Mouse (Mus musculus) midbrain, postnatal 0 days (tissue): ENCODE measurements around the gene Prcc. TPM values are rescaled to one million over a fixed set of nuclear protein-coding genes. Genes with fewer than 3 reads are reported as not detected.

ENCODE experiments used
- ATAC-seq: fragments of 200-750 bp; cut with Nextera tagmentation; 2 replicates; pipeline ENCODE4 v1.8.0; 2017; ENCODE audit warnings: moderate number of reproducible peaks, mild to moderate bottlenecking, moderate TSS enrichment, moderate library complexity; ENCODE audit not compliant: low FRiP score
- DNase-seq: peaks from one replicate; pipeline ENCODE4 v3.0.0-alpha.2; 2015; ENCODE audit warnings: low spot score
- H3K27ac ChIP-seq: fragments of 300-500 bp; sonication (generic); 2 replicates; pipeline ENCODE4 v1.5.1; 2014; ENCODE audit warnings: low read depth, mild to moderate bottlenecking, low read length, mixed read lengths
- H3K27me3 ChIP-seq: fragments of 300-500 bp; sonication (generic); 2 replicates; pipeline ENCODE4 v1.6.1; 2014; ENCODE audit warnings: low read length, control low read depth, mixed read lengths; ENCODE audit not compliant: insufficient read depth
- H3K36me3 ChIP-seq: fragments of 300-500 bp; sonication (generic); 2 replicates; pipeline ENCODE4 v1.6.1; 2014; ENCODE audit warnings: low read length, control low read depth, mixed read lengths; ENCODE audit not compliant: insufficient read depth
- H3K4me1 ChIP-seq: fragments of 300-500 bp; sonication (generic); 2 replicates; pipeline ENCODE4 v1.6.1; 2014; ENCODE audit warnings: mild to moderate bottlenecking, control low read depth, antibody characterized with exemption, low read length, mixed read lengths; ENCODE audit not compliant: insufficient read depth
- H3K4me2 ChIP-seq: fragments of 300-500 bp; sonication (generic); 2 replicates; pipeline ENCODE4 v1.6.1; 2014; ENCODE audit warnings: low read depth, mild to moderate bottlenecking, low read length, mixed read lengths; ENCODE audit not compliant: poor library complexity, severe bottlenecking
- H3K4me3 ChIP-seq: fragments of 300-500 bp; sonication (generic); 2 replicates; pipeline ENCODE4 v1.5.1; 2014; ENCODE audit warnings: low read depth, mild to moderate bottlenecking, low read length, moderate library complexity
- H3K9ac ChIP-seq: fragments of 300-500 bp; sonication (generic); replicated peaks from 2 replicates; pipeline ENCODE4 v1.6.1; 2014; ENCODE audit warnings: mild to moderate bottlenecking, low read length, moderate library complexity, mixed read lengths; ENCODE audit not compliant: poor library complexity, severe bottlenecking
- H3K9me3 ChIP-seq: fragments of 300-500 bp; sonication (generic); 2 replicates; pipeline ENCODE4 v1.6.1; 2016; ENCODE audit warnings: low read length, control low read depth
- CTCF ChIP-seq: IDR thresholded peaks from 2 replicates; pipeline ENCODE4 v1.5.1; 2016; ENCODE audit warnings: antibody characterized with exemption, mild to moderate bottlenecking
- WGBS: fragments of 180-500 bp; shearing (Covaris S2); extraction: QIAGEN DNeasy Blood & Tissue Kit; methylation state at CpG from one replicate; pipeline ENCODE4 v1.1.7; 2014; 5-methylcytosine and 5-hydroxymethylcytosine counted together
- polyA plus RNA-seq: library from polyadenylated mRNA; unstranded; fragments of >200 nt; fragmentation: Nextera tagmentation; extraction: Ambion mirVana; gene quantifications from 2 replicates; pipeline ENCODE4 v1.2.1, GENCODE M21; 2015
- total RNA-seq: library from RNA; depleted of rRNA; stranded (reverse); fragments of >200 nt; gene quantifications from 2 replicates; pipeline ENCODE4 v1.2.3, GENCODE M21; 2014

The Prcc gene
- total and polyA plus RNA-seq, 2 experiments from 2014 or later, result 24.3 to 94.8 TPM

DNA sequence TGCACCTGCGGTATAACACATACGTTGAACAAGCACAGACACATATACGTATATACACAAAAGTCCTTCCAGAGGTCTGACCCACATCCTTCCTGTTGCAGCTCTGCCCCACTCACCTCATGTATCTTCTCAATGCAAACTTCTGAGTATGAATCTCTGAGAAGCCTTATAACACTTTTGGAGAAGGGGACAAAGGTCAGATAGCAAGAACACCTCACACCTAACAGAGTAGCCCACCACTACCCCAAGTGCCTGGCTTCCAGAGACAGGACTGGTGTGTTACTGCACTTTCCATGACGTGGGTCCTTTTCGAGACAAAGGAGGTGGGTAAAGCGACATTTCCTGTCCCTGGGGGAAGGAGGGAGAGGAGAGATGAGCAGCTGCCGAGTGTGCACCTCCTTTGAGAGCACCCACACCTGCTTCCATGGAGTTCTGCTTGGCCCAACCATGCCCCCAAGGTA, 38.7 kb downstream of the Prcc start, which contains the start of gene Sh2d2a:
Gene Sh2d2a, plus strand, starts transcription at position 106 of the 461 bp plus-strand sequence.
- H3K9ac ChIP-seq, result no peak within 1 kb of the TSS
- no peak for ATAC-seq
- 85% methylated on average over 7 of the region's 7 CpGs for WGBS
- no peaks in the 10 kb centered on the region for H3K36me3 ChIP-seq
- no peak for DNase-seq
- H3K4me3 ChIP-seq, result no peak within 1 kb of the TSS
- no peaks in the 10 kb centered on the region for H3K9me3 ChIP-seq
- H3K4me2 ChIP-seq, result no peak within 1 kb of the TSS
- no peaks in the 10 kb centered on the region for H3K4me1 ChIP-seq
- no peak within 1 kb of the TSS for H3K27ac ChIP-seq
- no peak for TF ChIP-seq CTCF
- no peaks in the 10 kb centered on the region for H3K27me3 ChIP-seq

DNA sequence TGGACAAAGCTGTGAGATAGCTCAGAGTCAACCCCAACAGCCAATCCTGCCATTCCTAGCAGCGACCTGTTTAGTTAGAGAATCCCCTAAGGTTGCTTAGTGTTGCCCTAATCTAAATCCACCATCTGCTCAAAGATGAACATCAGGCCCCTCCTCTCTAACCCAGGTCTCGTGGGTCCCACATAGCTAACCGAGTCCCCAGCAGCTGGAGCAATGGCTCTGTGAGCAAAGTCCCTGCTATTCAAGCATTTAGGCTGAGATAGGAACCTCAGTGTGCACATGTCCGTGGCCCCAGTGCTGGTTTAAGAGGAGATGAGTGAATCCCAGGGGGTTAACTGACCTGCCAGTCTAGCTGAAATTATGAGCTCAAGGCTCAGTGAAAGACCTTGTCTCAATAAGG, 39.2 kb downstream of the Prcc start:
- TF ChIP-seq CTCF, result no peak
- 71% methylated on average over 4 of the region's 4 CpGs for WGBS
- H3K4me3 ChIP-seq, result no peak overlapping the region
- no peak overlapping the region for H3K4me2 ChIP-seq
- ATAC-seq (no peak), DNase-seq (no peak)
- no peak overlapping the region for H3K9ac ChIP-seq
- no peaks in the 10 kb centered on the region for H3K4me1 ChIP-seq
- no peaks in the 10 kb centered on the region for H3K36me3 ChIP-seq
- no peaks in the 10 kb centered on the region for H3K9me3 ChIP-seq
- H3K27ac ChIP-seq, result no peak overlapping the region
- H3K27me3 ChIP-seq, result no peaks in the 10 kb centered on the region

DNA sequence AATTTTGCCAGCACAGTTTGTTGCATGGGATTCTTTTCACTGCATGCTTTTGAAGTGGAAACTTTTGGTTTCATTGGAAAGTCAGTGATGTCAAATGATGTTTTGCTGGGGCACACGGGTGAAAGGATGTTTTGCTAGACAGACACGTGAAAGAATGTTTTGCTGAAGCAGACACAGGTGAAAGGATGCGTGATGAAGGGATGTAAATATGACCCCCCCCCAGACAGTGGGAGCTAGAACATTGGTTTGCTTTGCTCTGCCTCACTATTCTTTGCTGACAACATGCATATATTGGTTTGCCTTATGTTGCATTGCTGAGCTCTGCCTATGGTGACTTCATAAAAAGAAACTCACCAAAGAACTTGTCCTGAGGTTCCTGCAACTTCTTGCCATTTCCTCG, 40.4 kb downstream of the Prcc start:
- Histone ChIP-seq H3K4me1 (no peaks in the 10 kb centered on the region), H3K4me3 (no peak overlapping the region), H3K9ac (no peak overlapping the region), H3K27ac (no peak overlapping the region), H3K9me3 (no peaks in the 10 kb centered on the region), H3K27me3 (no peaks in the 10 kb centered on the region), H3K4me2 (no peak overlapping the region), H3K36me3 (no peaks in the 10 kb centered on the region)
- no peak for TF ChIP-seq CTCF
- ATAC-seq, result no peak
- 90% methylated on average over 4 of the region's 4 CpGs for WGBS
- no peak for DNase-seq

DNA sequence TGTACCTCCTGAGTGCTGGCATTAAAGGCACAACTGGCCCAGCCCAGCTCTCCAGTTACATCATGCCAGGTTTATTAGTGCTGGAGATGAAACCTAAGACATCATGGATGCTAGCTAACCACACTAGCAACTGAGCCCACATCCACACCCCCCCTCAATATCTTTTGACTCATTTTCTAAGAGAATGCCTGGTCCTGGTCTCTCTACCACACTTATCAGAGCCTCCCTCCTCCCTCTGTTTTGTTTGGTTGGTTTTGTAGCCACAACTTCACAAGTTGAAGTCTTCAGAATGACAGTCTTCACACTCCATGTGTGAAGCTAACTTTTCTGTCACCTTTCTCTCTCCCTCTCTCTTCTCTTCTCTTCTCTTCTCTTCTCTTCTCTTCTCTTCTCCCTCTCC, 44.5 kb downstream of the Prcc start:
- ATAC-seq (no peak), DNase-seq (no peak)
- Histone ChIP-seq H3K4me2 (no peak overlapping the region), H3K4me3 (no peak overlapping the region), H3K27ac (no peak overlapping the region), H3K9ac (no peak overlapping the region), H3K4me1 (no peaks in the 10 kb centered on the region), H3K27me3 (no peaks in the 10 kb centered on the region), H3K36me3 (no peaks in the 10 kb centered on the region), H3K9me3 (no peaks in the 10 kb centered on the region)
- no peak for TF ChIP-seq CTCF

DNA sequence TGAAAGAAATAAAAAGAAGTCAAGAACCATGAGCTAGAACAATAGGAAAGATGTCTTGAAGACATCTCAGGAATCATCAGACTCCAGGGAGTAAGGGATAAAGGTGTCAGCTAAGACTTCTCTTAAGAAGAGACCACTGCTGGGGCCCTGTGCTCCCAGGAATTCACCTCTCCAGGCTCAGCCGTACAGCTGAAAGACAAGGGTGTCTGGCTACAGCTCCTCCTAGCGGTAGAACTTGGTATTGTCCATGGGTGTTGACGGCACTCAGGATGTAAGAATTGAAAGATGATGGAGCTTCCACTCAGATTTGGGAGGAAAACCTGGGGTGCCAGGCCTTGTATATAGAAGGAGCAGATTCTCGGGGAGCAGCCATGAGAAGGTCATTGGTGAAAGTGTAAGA, 46.8 kb downstream of the Prcc start:
- ATAC-seq (no peak), DNase-seq (peak; percentile 70)
- 4% methylated on average over 4 of the region's 4 CpGs for WGBS
- Histone ChIP-seq H3K27ac (no peak overlapping the region), H3K36me3 (no peaks in the 10 kb centered on the region), H3K4me2 (no peak overlapping the region), H3K9me3 (no peaks in the 10 kb centered on the region), H3K4me3 (no peak overlapping the region), H3K9ac (no peak overlapping the region), H3K4me1 (no peaks in the 10 kb centered on the region), H3K27me3 (no peaks in the 10 kb centered on the region)
- TF ChIP-seq CTCF, result peak; percentile 89

DNA sequence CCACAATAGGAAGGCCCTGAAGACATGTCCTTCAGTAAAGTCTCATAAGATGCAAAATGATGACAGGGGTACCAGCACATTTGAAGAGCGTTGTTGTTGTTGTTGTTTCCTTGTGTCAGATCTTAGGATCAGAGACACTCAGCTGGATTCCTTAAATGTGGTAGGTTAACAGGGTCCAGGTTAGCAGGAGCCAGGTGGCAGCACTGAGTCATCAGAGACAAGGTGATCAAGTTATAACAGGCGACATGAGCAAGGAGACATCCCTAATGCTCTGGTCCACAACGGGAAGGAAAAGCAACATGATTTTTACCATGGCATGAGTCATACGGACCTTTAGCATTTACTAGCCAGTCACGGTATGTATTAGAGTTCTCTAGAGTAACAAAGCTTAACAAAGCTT, 51.9 kb downstream of the Prcc start:
- Histone ChIP-seq H3K4me2 (no peak overlapping the region), H3K27ac (no peak overlapping the region), H3K4me3 (no peak overlapping the region), H3K27me3 (no peaks in the 10 kb centered on the region), H3K9me3 (no peaks in the 10 kb centered on the region), H3K9ac (no peak overlapping the region), H3K4me1 (no peaks in the 10 kb centered on the region), H3K36me3 (no peaks in the 10 kb centered on the region)
- ATAC-seq (no peak), DNase-seq (no peak)
- peak; percentile 40 for TF ChIP-seq CTCF
- 72% methylated on average over 5 of the region's 5 CpGs for WGBS
